Mouse (Mus musculus): Measurements from ENCODE around the gene Ahdc1.

The Ahdc1 gene

DNA sequence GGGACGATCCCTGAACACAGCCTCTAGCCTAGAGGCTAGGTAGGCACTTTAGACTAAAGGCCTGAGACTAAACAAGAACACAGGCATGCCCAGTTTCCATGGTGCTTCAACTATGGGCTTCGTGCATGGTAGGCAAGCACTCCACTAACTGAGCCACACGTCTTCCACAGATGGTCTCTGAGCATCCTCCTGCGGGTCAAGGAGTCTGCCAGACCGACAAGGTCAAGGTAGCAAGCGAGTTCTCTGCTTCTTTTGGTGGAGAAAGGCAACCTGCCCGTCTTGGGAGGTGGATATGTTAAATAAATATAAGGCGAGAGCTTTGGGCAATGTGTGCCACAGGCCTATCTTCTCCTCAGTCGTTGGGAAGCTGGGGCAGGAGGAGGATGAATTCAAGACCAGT is 90.7 kb downstream of the Ahdc1 start:
- no peak for DNase-seq (ENCODE audit: low read depth)

DNA sequence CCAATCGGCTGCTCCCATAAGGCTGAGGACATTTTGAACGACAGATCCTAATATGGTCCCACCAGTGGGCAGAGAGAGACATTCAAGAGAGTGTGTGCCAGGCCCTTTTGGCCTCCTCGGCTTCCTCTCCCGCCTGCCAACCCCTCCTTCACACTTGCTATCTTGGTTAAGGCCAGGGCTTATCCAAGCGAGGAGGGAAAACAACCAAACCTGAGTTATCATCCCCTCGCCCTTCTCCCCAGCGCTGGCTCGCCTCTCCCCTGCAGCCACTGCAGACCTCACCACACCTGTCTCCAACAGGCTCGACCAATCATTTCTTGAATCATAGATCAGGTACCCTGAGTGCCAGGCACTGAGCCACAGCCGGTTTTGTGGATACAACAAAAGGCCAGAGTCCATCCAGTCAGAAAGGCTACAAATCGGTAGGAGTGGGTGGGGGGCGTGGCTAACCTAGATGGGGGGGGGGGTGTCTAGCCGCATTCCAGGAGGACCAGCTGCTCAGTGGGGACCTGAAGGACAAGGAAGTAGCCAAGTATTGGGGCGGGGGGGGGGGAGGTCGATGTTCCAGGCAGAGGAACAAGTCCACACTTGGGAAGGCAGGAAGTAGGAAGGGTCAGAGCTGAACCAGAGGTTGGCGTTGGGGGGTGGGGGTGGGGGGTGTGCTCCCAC is 92.6 kb downstream of the Ahdc1 start:
- DNase-seq (ENCODE audit: low read depth): no peak

DNA sequence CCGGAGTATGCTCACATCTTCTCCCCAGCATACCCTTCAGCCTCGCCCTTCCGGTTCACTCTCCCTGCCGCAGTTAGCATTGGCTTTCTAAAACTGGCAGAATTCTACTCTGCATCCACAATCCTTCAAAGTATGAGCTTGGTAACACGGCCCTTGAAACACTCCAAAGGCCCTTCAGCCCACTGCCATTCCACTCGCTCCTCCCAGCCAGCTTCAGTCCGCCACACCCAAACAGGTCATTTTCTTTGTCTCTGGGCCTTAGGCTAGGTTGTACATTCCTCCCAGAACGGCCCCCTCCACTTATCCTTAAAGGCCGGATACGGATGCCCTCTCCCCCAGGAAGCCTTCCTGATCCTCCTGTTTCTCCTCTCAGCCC is 93.1 kb downstream of the Ahdc1 start:
- no peak for DNase-seq (ENCODE audit: low read depth)

DNA sequence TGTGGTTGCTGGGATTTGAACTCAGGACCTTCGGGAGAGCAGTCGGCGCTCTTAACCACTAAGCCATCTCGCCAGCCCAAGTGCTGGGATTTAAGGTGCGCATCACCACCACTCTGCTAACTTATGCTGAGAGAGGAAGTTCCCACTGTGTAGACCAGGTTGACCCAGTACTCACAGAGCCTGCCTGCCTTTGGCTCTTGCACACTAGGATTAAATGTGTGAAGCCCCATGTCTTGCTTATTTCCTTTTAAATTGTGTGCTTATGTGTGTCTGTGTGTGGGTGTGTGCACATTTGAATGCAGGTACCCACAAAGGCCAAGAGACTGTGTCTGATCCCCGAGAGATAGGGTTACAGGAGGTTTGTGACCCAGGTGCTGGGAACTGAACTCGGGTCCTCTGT is 95.6 kb downstream of the Ahdc1 start:
- DNase-seq (ENCODE audit: low read depth): no peak

DNA sequence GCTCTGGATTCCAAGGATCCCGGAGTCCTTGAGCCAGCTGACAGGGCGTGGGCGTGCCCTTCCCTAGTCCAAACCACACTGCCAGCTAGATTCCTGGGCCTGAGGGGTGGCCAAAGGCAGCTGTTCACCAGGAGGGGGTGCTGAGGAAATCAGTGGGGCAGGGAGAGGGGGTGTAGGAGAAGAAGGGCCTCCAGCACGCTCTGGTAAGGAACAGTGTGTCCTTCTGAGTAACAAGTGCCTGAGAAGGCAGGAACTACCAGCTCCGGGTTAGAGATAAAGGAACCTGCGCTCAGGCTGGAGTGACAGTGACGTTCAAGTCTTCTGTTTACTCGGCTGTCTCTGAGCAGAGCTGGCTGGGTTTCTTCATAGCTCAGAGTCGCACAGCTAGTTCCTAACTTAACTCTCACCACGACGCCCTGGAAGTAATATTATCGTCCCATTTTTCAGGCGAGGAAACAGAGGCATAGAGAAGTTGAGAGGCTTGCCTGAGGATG is 96.8 kb downstream of the Ahdc1 start:
- DNase-seq (ENCODE audit: low read depth): peak; percentile 39

DNA sequence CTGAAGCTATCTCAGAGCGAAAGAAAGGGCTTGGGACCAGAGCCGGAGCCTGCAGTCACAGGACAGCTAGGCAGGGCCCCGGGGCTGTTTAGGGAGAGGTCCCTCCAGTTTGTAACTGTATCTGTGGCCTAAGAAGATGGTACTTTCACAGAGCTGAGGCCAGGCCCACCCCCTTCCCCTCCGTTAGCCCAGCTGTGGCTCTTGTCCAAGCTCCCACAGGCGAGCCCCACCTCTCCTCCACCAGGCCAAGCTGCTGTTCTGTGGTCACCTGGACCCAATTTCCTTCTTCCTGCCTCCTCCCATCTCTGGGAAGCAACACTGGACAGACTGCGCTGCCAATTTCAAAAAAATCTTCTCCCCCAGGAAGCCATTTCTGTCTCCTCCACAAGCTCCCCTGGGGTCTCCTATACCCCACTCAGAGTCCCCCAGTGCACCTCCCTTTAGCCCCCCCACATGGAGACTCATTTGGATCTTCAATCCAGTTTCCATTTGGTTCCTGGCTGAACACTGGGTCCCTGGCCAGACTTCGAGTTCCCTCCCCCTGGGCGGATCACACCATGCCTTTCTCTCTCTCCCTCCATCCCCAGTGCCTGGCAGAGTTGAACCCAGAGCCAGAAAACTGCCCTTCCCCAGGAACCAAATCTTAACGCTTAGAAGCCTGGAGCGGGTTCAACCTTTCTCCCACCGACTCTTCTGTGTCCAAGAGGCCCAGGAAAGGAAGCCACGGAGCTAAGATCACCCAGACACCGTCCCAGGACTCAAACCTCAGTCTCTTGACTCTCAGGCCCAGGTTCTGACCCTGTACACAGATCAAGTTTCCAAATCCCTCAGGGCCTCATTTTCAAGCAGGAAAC is 97.6 kb downstream of the Ahdc1 start:
- DNase-seq (ENCODE audit: low read depth): no peak

DNA sequence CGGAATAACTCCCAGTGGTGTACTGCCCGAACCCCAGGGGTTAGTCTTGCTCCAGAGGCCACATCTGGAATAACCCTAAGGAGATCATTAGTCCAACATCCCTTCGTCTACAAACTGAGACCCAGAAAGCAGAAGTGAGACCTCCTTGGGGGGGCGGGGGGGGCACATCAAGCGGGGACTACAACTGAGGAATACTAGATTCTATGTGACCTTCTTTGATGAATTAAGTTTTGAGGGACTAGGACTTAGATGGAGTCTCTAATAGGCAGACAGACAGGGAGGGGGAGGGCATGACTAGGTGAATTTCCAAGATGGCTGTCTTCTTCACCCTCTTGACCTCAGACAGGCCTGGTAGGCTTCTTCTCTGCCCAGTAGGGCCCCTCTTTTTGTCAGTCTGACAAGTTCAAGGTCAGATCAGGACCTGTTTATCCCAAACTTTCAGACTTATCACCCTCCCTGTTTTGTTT is 98.3 kb downstream of the Ahdc1 start:
- no peak for DNase-seq (ENCODE audit: low read depth)

DNA sequence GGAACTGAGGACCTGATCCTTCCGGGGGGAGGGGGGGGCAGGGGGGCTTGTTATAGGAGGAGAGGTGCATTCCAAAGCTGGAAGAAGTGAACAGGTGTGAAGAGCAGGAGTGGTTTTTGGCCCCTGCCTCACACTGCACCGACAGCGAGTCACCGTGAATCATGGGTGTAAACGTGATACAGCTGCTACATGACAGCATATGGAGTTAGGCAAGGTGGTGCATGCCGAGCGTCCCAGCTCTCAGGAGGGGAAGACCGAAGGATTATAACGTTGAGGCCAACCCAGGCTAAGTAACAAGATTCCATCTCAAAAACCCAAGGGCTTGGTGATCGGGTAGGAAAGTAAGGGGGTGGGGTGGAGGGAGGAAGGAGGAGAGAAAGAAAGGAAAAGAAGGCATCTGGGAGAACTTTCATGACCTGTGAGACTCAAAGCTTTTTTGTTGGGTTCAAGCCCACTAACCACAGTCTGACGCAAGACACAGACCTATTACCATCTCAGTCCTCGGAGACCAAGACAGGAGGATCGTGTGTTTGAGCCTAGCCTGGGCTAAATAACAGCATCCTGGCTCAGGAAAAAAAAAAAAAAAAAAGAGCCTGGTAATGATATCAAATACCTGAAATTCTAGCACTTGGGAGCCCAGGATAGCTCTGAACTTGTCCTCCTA is 101.2 kb downstream of the Ahdc1 start:
- DNase-seq (ENCODE audit: low read depth): no peak

DNA sequence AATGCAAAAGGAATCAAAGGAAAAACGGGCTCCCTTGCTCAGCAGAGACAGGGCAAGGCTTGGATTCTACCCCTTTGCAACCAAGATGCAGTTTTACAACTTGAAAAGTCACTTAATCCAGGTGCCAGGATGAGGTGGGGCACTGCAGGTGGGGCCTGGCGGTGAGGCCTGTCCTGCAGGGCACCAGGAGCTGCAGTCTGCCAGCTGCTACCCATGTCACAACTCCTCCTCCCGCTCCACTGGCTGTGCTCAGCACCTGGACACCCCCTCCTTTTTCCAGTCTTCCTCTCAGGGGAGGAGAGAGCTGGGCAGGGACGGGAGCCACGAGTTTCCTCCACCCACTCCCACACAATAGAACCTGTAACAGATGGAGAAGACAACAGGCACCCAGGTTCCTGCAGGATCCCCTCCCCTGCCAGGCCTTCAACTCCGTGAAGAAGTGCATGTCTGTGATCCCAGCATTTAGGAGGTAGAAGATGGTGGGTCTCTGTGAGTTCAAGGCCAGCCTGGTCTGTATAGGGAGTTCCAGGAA is 102.4 kb downstream of the Ahdc1 start:
- no peak for DNase-seq (ENCODE audit: low read depth)

DNA sequence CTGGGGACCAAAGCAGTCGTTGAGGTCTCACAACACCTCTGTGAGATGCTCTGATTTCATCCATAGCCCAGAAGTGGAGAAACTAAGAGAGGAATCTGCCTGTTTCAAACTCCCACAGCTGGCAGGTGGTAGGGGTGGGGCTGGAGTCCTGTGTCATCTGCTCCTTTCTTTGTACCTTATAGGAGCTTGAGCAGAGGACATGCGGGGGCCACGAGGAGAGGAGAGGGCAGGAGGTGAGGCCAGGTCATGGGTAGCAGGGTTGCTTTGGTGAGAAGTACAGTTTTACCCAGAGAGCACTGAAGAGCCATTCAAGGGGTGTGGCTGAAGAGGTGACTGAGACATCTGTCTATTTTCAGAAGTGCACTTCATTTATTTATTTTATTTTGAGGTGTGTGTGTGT is 103.7 kb downstream of the Ahdc1 start:
- no peak for DNase-seq (ENCODE audit: low read depth)

DNA sequence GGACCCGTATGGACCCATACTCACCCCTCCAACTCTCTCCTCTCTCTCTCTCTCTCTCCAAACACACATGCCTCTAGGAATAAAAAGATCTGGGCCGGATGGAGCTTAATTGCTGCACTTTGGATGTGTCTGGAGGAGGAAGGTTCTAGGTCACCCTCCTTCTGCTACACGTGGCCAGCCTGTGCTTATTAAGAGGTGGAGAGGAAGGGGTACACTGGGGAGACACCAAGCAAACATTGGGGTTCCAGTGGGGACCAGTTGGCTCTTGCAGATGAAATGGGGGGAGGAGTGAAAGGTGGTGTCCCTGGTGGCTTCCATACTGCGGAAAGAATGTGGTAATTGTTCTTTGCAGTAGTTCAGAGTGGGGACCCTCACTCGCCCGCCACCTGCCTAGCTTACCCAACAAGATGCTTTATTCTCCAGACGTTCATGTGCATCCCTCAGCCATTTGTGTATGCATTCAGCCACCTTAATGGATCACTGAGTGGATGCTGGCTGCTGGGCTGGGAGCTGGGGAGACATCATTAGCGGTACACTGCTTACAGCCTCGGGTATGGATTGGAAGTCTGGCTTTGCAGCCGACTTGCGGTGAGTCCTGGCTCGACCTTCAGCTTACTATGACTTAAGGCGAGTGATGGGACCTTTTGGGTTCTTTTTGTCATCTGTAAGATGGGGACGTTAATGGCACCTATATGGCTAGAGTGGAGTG is 104.8 kb downstream of the Ahdc1 start:
- DNase-seq (ENCODE audit: low read depth): no peak

DNA sequence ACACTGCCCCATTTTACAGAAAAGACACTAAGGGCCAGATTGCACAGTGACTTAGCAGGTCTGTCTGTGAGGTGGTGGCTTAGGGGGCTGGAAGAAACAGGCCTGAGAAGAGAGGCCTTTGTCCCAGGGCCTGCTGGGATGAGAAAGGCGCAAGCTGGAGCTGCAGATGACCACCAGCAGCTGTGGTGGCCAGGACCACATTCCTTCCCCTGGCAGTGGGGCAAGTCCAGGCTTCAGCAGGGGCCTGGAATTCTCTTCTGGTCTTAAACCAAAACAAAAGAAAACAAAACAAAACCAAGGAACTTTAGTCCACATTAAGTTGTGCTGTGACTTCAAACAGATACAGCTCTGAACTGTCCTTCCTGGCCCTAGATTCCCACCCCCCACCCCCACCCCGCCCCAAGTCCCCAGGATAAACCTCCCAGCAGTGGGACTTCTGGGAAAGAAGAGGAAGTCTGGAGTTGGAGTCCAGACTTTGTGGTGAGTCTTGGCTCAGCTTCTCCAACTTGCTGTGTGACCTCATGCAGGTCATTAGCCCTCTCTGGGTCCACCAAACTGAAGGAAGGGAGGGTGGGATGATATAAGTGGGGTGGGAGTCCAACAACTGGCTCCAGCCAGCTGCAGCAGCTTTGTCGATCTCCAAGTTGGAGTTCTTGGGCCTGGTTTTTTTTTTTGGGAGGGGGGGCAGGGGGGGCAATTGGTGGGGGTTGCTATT is 105.9 kb downstream of the Ahdc1 start:
- DNase-seq (ENCODE audit: low read depth): no peak

DNA sequence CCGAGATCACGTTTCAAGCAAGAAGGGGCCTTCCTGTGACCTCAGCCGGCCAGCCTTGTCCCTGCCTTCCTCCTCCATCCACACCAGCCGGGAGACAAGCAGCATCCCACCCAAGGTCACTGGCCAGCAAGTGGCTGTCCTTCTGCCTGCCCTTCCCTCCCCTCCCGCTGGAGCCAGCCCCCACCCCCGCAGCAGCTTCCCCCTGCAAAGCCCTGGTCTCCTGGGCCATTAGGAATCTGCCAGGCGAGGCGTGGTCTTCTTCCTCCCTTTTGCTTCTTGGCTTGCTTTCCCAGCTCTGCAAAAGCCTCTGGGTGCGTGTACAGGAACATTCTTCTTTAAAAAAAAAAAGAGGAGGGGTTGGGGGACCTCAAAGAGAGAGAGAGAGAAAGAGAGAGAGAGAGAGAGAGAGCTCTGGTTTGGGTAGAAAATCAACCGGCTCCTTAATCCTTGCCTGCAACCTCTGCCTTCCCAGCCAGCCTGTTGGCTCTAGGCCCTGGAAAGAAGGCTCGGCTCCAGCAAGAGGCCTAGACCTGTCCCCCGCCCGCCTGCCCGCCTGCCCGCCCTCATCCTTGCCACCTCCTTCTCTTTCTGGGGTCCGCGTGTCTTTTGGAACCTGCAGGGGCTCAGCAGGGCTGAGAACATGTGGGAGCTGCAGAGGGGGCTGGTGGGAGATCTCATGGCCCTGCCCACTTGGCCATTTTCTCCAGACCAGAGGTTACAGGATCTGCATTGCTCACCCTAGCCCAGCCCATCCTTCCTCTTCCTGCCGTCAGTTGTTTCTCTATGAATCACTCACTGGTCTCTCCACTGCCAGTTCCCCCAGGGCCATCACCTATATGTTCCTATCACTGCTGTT is 106.7 kb downstream of the Ahdc1 start:
- no peak for DNase-seq (ENCODE audit: low read depth)

DNA sequence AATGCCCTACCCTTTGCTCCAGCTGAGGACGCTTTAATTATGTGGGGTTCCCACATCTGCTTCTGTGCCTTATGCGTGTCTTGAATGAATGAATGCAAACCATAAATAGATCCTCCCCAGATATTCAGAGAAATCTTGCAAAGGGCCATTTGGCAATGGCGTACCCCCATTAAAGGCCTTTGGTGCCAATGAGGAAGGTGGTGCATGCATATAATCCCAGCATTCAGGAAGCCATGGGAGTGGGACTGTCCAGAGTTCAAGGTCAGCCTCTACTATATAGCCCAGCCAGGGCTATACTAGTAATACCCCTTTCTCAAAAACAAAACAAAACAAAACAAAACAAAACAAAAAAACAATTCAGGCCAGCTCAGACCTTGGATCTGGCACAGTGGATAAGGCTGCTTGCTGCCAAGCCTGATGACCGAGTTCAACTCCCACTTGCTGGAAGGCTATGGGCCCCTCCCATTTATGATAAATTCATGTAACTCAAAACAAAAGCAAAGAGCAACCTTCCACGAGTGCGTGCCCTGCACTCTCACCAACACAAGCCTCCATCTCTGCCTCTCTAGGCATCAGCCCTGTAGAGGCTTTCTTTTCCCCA is 107.8 kb downstream of the Ahdc1 start:
- no peak for DNase-seq (ENCODE audit: low read depth)

DNA sequence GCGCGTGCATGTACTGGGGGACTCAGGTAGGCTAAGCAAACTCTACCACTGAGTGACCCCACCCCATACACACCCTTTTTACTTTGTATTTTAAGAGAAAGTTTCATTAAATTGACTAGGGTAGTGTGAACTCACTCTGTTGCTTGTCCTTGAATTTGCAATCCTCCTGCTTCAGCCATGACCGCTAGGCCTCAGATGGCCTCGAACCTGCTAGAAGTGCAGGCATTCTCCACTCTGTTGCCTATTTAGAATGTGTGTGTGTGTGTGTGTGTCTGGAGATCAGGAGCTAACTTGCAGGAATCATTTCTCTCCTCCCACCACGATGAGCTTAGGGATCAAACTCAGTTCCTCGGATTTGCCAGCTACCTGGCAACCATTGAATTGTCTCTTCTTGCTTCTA is 108.5 kb downstream of the Ahdc1 start:
- no peak for DNase-seq (ENCODE audit: low read depth)

DNA sequence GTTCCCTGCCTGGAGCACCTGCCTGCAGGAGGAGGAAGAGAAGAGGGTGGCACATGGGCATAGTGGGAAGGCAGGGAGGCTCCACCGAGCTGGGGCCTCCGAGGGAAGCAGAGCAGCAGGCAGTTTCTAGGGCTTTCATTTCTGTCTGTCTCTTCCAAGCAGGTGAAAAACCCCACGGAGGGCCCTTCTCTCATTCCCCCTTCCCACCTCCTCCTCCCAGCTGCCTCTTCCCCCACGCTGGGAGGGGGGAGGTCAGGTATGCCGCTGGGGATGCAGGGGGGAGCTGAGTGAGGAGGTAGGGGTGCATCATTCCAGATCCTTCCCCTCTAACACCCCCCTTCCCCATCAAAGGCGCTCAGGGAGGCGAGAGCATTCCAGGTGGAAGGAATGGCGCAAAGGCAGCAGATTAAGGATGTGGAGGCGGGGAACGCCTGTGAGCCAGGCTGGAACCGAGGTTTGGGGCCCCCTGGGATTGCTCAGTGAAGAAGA is 109.8 kb downstream of the Ahdc1 start:
- no peak for DNase-seq (ENCODE audit: low read depth)

DNA sequence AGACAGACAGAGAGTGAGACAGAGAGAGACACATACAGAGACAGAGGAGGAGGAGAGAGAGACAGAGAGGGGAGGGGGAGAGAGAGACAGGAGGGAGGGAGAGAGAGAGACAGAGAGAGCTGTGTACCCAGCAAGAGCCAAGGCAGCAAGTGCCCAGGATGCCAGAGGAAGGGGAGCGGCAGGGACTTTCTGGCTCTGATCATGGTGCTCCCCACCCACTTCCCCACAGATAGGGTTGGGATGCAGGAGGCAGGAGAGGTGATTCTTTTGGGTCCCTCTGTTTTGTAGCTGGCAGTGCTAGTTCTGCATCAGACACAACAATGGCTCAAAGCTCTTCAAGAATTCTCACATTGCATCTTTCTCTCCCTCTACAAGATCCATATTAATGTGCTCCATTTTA is 110.4 kb downstream of the Ahdc1 start:
- DNase-seq (ENCODE audit: low read depth): no peak

DNA sequence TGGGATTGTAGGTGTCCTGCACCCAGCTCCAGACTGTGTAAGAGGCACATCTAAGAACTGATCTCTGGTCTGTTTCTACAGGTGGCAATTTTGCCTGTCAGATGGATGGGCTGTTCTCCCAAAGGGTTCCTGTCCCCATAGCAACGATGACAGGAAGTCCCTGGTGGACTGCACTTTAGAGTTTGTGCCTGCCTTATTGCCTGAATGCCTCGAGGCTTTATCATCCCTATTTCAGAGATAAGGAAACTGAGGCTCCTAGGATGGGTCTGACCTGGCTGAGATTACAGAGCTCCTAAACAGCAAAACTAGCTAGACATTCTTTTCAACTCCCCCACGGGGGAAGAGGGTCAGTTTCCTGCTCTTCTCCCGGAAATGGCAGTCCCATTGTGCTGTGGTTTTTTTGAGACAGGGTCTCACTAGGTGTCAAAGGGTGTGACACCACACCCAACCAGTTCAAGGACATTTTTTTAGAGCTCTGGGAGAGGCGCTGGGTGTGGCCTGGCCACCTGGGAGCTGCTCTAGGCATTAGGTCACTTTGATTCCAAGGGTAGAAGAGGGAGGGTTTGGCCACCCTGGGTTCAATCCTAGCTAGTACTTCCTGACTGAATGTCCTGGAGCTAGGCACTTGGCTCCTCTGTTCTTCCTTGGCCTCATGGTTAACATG is 111.0 kb downstream of the Ahdc1 start:
- DNase-seq (ENCODE audit: low read depth): no peak

DNA sequence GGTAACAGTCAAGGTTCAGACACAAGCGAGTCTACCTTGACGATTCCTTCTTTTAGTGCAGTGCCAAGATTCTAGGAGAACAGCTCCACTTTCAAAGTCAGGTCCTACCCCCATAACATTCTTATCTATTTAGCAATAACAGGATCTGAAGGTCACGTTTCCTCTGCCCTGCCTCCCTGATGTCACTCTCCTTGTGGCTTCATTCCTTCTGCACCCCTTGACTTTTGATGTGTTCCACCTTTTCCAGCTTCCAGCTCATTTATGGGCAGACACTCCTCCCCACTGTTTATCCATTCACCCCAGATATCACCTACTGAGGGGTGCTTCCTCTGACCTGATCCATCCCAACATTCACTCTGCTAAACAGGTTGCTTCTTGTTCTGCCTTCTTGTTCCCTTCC is 116.0 kb downstream of the Ahdc1 start:
- no peak for DNase-seq (ENCODE audit: low read depth)
